Mouse (Mus musculus) kidney, postnatal 36 days (tissue): Measurements from ENCODE around the gene Emp1.

Experiments
- DNase-seq, 2 experiments: peaks; one replicate each; pipeline ENCODE4 v3.0.0; 2021 to 2022; ENCODE audit warnings: mixed read lengths in 2 of 2

The Emp1 gene

DNA sequence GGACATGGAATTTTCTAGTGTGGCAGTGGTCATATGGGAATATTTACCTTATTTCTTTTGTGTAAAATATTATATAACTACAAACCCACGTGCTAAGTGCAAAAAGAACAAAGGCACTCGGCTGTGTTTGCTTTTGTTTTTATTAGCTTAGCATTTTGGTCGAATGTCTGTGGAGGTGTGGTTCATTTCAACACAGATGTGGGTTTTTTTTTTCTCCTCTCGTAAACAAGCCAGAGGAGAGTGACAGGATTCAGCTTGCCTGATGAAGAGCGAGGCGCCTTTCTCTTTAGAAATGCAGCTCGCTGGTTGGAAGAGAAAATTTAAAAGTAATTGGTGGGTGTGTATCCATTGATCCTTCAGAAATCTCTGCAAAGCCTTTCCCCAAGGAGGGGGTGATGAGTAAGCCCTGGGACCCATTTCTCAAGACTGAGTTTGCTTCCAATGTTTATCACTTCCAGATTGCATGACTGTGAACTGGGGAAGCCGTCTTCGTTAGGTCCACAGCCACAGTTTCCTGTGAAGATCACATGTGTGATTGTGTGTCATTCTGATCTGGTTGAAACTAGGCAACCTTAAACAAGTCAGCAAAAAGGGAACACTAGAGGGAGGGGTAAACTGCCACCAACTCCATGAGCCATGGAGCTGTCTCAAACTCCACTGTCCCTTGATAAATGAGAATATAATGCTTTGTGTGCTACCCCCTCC, 1.8 kb downstream of the Emp1 start:
- DNase-seq = no peak

DNA sequence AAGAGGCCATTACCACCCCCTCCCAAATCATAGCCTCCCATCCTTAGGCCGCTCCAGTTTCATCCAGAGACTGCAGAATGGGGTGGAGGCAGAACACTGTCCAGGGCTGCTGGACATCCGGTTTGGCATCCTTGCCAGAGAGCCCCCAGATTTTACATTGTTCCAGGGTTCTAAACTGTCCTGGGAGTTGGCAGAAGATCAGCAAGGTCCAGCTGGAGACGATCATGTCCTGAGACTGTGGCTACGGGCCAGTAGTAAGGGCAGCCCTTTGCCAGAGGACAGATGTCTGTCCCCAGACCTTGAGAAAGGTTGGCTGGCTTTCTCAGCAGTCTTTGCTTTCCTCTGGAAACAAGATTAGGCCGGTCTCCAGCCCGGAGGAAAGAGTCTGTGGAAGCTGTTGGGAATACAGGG, 2.6 kb downstream of the Emp1 start:
- peak; percentile 86 to 92 for DNase-seq

DNA sequence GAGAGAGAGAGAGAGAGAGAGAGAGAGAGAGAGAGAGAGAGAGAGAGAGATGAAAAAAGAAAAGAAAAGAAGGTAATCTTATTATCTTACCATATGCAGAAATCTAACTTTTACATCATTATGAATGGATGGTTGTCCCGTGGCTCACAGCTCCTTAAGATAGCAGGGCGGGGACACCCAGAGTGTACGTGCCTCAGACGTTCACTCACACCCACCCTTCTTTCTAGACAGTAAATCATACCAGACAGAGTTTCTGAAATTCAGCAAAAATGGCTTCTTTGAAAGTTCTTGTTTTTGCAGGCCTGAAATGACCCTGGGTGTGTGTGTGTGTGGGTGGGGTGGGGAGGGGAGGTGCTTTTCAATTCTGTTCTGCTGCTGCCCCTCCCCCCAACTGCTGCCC, 3.3 kb downstream of the Emp1 start:
- no peak for DNase-seq

DNA sequence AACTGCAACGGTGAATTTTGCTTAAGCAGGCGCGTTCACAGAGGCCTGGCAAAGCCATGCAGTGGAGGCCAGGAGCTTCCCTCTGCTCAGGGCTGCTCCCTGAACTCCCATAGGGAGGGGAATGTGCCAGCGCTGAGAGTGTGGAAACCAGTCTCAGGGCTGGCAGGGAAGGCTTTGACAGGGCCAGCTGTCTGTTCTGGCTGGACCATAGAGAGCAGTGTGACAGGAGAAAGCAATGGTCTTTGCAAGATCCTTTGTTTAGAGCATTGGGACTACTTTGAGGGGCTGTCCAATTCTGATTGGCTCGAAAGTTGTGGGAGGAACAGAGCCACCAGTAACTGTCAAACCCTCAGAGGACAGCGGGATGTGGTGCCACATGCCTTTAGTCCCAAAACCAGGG, 5.9 kb downstream of the Emp1 start:
- DNase-seq = no peak

DNA sequence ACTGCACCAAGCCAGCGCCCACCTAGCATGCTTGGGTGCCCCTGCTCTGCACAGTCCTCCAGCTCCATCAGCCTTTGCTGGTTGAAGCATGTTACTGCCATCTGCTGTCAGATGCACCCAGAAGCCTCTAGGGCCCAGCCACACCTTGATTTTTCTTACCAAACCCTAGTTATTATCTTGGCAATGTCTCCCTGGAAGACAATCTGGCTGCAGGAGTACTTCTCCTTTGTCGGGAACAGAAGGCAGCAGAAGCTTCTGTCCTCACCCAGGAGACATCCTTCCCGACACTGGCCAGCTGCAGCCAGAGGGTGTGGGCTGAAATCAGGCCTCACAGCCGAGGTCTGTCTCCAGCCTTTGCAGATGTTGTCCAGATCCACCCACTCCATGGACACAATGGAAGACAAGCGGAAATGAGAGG, 7.2 kb downstream of the Emp1 start:
- peak in 1 of 2 experiments; percentile 58 for DNase-seq

DNA sequence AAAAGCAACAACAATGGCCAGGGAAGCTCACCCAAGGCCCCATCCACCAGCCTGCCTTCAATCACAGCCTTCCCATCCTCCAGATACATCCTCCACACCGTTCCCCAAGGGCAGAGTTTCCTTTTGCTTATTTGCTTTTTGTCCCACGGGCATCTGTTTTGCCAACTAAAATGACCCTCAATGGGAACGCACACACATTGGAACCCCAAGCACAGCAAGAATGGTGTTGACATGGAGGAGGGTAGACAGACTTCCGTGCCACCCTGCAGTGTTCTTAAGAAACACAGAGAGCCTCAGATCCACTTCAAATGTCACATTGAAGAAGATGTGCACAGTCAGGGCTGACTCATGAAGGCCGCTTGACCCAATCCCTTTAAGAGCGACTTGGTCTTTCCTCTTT, 8.6 kb downstream of the Emp1 start:
- DNase-seq = no peak

DNA sequence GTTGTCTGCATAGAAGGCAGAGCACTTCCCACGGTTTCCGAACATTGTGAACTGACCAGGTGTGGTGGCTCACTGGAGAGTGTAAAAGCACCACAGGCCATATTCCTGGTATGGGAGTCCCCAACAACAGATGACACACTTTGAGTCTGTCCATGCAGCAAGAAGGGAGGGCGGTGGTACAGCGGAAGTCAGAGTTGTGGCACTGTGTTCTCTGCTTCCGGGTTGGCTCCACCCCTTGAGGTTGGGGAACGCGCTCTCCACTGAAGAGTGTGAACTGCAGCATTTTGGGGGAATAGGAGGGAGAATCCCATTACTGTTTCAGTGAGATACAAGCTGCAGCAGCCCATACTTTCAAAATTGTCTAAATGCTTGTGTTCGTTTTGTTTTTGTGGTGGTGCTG, 11.0 kb downstream of the Emp1 start:
- no peak for DNase-seq

DNA sequence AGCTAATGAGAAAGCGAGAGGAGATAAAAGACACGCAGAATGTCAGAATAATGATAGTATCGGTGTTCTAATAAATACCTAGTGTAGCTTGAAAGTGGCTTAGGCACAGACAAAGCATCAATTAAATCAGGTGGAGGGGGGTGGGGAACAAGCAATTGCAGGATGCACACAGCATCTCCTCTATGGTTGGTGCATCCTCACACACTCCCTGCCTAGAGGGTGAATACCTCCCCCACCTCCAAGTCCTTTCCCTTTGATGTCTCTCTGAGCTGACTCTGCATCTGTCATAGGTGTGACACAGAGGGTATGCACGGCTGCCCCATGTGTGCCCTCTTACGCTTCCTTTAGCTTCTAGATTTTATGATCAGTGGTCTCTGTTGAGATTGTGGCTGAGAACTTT, 13.5 kb downstream of the Emp1 start:
- no peak for DNase-seq

DNA sequence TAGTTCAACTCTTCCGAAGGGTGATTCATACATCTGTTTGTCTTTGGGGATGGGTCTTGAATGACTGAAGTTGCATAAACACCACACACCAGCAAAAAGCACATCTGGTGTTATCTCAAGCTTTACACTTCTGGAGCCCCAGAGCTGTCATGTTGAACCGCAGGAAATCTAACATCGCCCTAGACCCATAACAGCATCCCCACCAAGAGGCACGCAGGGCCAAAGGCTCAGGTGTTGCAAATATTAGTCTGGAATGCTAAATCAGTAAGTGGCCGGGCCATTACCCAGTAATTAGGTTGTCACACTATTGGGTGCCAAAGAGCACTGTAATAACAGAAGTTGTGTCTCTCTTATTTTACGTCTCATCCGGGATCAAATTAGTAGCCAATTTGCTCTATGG, 13.9 kb downstream of the Emp1 start:
- DNase-seq = no peak

DNA sequence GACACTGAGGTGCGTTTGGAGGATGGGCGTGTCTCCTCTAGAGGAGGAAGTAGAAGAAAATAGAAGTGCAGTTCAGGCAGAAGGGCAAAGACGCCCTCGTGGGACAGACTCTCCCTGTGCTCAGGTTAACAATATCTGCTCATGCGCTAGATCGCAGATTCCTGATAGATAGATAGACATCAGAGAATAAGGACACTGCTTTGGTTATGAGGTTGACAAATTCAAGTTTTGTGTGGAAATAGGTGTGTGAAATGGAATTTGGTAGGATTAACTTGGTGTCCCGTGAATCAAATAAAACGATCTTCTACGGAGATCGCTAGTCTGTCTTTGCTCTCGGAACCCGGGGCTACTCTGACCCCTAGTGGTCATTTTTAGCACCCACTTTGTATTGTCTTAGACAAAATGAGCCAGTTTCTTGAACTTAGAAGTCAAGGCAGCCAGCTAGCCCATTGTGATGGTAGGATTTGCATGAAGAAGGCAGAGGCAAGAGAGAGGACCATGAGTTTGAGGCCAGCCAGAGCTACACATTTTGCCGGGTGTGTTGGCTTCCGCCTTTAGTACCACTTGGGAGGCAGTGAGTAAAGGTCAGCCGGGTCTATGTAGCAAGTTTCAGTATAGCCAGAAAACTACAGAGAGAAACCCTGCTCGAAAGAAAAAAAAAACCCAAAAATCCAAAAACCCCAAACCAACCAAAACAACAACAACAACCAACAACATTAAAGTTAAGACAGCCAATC, 15.4 kb downstream of the Emp1 start:
- peak; percentile 72 to 84 for DNase-seq

DNA sequence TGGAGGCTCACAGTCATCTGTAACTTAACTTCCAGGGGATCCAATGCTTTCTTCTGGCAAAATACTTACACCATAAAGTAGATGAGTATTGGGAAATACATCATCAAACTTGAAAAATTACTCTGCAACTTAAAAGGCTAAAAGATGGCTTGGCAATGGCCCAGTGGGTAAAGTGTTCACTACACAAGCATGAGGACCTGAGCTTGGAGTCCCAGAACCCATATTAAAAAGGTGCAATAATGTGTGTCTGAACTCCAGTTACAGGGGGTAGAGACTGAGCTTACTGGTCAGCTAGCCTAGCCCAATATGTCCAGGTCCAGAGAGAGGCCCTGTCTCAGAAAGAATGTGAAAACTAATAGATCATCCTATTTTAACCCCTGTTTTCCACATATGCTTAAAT, 21.6 kb downstream of the Emp1 start:
- no peak for DNase-seq

DNA sequence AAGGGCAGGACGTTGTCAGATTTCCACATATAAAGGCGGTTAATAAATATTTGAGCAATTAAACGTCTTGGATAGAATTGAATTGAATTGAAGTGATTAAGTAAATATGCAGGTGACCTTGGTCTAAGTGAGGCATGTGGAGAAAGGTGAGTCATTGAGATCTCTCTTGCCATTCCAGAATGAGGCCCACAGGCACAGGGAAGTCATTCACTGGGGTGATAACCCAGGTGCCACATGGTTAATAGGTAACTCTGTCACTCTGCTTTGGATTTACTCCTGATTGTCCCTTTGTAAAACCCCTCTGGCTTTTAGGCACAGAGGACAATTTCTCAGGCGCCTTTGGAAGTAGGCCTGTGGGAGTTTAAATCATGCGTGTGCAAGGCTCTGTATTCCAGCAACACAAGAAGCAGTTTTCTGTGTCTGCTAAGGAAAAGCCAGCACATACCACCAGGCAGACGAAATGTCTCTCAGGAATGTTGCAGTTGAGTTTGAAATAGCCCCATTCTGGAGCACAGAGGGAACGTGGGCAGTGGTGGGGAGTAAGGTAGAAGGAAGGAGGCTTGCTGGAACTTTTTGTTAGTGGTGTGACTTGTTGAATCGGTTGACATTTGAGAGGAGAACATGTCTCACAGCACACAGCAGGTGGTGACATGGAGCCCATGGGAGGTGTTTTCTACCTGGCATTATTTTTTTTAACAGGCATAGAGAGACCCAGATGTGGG, 23.6 kb downstream of the Emp1 start:
- no peak for DNase-seq

DNA sequence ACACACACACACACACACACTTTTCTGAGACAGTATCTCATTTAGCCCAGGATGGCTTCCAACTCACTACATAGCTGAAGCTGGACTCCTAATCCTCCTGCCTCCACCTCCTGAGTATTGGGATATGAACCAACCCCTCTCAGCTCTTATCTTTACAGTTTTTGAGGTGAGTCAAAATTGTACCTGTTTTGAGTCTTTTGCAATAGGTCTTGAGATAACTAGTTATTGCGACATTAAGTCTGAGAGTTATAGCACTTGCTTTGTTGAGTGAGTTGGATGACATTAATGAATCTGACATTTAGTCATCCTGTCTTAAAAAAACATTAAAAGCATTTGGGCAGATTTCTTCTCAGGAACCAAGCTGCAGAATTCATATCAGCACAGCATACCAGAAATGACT, 25.3 kb downstream of the Emp1 start:
- DNase-seq = no peak

DNA sequence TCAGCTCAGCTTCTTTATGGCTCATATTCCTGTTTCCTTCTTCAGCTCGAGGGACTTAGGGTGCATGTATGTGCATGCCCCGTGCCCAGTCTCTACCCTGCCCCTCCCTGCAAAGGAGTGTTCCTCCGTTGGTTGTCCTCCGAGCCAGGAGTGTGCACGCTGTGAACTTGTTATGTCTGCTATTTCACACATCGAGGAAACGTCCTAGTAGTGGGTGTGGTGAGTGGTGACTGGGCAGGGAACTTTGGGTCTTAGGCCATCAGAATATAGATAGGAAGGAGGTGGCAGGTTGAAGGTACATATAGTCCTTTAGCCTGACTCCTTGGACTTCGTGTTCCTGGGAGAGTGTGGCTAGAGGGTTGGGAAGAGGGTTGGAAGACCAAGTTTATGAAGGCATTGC, 26.4 kb downstream of the Emp1 start:
- DNase-seq = no peak

DNA sequence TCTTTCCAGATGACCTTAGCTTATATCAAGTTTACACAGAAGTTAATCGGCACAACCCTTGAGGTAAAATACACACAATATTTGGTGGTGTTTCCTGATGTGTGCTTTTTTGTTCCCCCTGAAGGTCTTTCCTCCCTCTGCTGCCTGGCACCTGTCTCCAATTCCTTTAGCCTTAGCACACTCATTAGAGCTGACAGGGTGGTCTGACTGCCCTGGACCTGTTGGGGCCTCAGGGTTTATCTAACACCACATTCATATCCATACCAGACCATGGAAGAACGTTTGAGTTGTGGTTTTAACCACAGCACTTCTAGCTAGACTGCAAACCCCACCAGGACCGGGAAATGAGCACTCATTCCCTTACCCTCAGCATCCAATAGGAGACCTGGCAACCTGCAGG, 28.1 kb downstream of the Emp1 start:
- DNase-seq = no peak

DNA sequence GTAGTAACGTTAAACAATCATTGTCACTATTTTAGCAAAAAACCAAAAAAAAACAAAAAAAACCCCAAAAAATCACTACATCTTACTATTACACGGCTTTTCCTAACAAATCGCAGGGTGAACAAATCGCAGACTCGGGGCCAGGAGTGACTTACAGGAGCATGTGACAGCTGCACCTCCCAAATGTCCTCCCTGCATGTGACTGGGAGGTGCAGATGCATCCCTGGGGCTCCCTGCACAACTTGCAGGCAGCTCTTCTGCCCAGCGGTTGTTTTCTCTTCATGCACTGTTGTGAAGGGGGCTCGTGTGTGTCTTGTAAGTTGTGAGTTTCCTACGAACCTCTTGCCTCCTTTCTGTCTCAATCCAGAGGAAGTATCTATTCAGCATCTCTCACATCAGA, 33.0 kb downstream of the Emp1 start:
- DNase-seq = no peak

DNA sequence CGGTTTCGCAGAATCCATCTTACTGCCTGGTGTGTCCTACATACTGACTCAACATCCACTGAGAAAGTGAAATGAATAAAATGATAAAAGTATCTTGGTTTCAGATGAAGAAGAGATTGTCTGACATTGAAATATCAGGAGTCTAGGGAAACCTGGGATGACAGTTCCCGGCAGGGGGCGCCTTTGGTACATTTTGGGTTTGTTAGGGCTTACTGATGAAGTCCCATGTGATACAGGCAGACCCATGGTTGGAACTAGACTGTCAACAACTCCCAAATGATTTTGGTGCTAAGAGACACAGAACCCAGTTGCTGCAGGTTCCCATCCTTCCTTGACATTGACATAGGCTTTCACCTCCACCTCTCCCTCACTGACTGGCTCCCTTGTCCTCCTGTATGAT, 34.7 kb downstream of the Emp1 start:
- DNase-seq = no peak

DNA sequence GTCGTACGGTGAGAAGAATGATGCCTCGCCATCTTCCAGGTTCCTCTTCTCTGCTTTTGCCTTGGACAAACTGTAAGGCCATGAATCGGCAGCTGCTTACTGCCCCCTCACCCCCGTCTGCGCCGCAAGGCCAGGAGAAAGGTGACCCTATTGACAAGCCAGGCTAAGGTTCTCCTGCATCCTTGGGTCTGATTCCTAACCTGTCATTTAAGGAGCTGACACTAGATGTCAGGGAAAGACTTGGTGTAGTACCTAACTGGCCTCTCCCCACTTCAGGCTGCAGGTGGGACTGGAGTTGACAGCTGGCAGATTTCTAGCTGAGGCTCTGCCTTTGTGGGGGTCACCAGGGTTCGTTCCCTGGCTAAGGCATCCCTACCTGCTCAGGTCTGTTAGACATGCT, 35.4 kb downstream of the Emp1 start:
- no peak for DNase-seq

DNA sequence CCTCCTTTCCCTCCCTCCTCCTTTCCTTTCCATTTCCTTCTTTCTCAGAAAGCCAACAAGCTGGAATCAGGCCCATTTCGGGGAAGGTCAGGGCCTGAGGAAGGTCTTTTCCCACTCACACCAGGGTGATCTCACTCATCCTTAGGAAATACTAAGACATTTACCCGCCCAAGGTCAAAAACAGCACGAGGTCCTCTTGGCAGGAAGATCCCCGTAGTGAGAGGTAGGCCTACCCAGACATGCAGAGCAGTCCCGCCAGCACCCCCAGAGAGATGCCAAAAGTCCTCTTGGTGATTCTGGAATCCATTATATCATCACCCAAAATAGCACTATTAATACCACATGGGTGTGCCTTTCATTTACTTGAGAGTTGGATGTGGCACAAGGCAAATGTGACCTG, 36.5 kb downstream of the Emp1 start:
- no peak for DNase-seq

DNA sequence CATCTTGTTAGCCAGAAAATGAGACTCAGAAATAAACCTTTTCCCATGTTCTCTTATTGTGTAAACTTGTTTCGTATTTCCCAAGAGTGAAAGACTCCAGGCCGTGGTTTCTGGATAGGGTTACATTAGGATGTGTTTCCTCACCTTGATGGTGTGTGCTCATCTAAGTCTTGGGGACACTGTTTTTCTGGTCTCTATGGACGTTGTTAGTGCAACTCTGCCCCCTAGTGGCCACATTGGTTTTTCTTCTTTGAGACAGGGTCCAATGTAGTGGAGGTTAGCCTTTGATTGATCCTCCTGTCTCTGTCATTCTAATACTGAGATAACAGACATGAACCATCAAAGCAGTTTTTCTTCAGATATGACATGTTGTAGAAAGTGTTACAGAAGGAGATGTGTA, 38.0 kb downstream of the Emp1 start:
- DNase-seq = peak; percentile 63 to 88

DNA sequence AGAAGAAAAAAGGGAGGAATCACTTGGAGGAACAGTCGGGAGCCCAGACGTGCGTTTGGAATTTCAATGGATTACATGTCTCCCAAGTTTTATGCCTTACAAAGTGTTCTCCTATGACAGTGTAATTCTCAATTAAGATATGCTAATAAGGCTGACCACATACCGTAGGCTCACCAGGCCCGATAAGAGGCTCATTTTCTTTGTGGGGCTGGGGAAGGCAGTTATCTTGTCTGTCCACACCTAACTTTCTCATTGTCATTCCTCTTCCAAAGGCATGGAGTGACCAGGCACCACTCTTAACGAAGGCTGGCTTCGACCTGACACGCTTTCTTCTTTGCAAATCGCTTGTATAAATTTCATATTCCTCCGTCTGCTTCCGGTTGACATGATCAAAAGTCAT, 42.7 kb downstream of the Emp1 start:
- DNase-seq = no peak

DNA sequence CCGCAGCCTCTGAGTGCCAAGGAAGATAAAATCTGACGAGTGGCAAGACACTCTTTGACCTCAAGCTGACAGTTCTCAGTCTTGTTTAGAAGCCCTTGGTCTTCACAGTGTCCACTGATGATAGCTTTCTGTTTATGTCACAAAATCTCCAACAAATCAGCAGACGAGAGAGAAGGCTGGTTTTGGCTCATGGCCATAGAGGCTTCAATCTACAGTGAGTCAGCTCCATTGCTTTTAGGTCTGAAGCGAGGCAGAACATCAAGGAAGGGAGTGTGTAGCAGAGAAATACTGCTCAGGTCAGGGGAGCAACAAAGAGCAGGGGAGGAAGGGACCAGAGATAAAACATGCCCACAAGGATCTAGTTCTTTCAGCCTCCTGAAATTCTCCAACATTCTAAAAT, 45.0 kb downstream of the Emp1 start:
- DNase-seq = no peak

DNA sequence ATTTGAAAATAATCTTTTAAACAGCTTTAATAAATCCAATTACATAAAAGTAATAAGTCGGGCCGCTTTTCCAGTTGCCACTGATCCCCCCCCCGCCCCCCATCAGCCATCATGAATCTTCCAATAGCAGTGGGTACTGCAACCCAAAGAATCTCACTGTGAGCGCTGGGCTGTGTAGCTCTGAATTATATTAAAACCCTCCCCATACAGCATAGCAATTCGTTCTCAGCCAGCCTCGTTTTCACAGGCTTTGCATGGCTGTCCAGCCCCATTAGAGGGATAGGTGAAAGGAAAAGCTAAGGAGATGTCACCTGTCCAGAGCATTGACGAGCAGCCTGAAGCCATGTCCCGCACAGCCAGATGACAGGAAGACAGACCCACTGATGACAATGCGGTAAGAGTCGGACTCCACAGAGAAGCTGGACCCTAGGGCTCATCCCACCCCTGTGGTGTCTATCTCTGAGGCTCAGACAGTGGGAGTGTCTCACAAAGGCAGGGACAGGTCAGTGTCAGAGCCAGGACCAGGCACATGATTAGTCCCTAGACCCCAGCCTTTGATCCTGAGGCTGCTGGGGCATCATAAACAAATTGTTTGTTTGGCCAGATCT, 49.5 kb downstream of the Emp1 start:
- no peak for DNase-seq

DNA sequence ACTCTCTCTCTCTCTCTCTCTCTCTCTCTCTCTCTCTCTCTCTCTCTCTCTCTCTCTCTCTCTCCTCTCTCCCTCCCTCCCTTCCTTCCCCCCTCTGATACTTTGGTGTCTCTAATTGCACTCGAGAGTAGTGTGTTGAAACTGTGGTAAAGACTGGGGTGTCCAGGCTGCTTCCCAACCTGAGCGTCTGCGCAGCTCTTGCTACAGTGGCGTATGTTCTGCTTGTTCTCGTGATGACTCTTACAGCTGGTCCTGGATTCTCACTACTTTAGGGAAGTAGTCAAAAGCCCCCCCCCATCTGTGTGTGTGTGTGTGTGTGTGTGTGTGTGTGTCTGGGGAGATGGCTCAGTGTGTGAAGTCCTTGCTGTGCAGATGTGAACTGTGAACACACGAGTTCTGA, 50.3 kb downstream of the Emp1 start:
- DNase-seq = no peak
